Mouse (Mus musculus) forebrain, embryonic 15.5 days (tissue): ENCODE measurements at regions not wholly inside any gene's neighbourhood (a gene's known extent, or its start where the extent isn't known, plus 50 kb on each side); places are given as distances from the start of the nearest gene placed in this dataset.

Experiments used
- ATAC-seq: fragments of 200-750 bp; cut with Nextera tagmentation; replicated peaks from 2 replicates; pipeline ENCODE4 v1.8.0; 2017; ENCODE audit warnings: mild to moderate bottlenecking, moderate TSS enrichment, moderate library complexity
- H3K27ac ChIP-seq: fragments of 300-500 bp; sonication (generic); replicated peaks from 2 replicates; pipeline ENCODE4 v1.5.1; 2015; ENCODE audit warnings: mild to moderate bottlenecking, inconsistent platforms
- H3K27me3 ChIP-seq: fragments of 300-500 bp; sonication (generic); 2 replicates; pipeline ENCODE4 v1.6.1; 2015; ENCODE audit warnings: inconsistent platforms
- H3K36me3 ChIP-seq: fragments of 300-500 bp; sonication (generic); 2 replicates; pipeline ENCODE4 v1.6.1; 2015; ENCODE audit warnings: mild to moderate bottlenecking, inconsistent platforms
- H3K4me1 ChIP-seq: fragments of 300-500 bp; sonication (generic); 2 replicates; pipeline ENCODE4 v1.6.1; 2015; ENCODE audit warnings: inconsistent platforms
- H3K4me2 ChIP-seq: fragments of 300-500 bp; sonication (generic); replicated peaks from 2 replicates; pipeline ENCODE4 v1.6.1; 2015; ENCODE audit warnings: mild to moderate bottlenecking, inconsistent platforms
- H3K4me3 ChIP-seq: fragments of 300-500 bp; sonication (generic); 2 replicates; pipeline ENCODE4 v1.5.1; 2015; ENCODE audit warnings: mild to moderate bottlenecking, inconsistent platforms
- H3K9ac ChIP-seq: fragments of 300-500 bp; sonication (generic); replicated peaks from 2 replicates; pipeline ENCODE4 v1.6.1; 2015; ENCODE audit warnings: mild to moderate bottlenecking, inconsistent platforms
- H3K9me3 ChIP-seq: fragments of 300-500 bp; sonication (generic); 2 replicates; pipeline ENCODE4 v1.6.1; 2016; ENCODE audit warnings: inconsistent platforms
- WGBS: fragments of 180-500 bp; shearing (Covaris S2); methylation state at CpG from one replicate; pipeline ENCODE4 v1.1.7; 2015; ENCODE audit warnings: mixed read lengths; 5-methylcytosine and 5-hydroxymethylcytosine counted together

GRCm38 (mm10) chr7:37333451-37333850 is 440.0 kb downstream of the Zfp536 start:
- H3K4me2 ChIP-seq = no peak overlapping the region
- H3K9me3 ChIP-seq = no peaks in the 10 kb centered on the region
- no peak overlapping the region for H3K9ac ChIP-seq
- no peaks in the 10 kb centered on the region for H3K27me3 ChIP-seq
- no peak for ATAC-seq
- H3K36me3 ChIP-seq = no peaks in the 10 kb centered on the region
- no peak overlapping the region for H3K27ac ChIP-seq
- no peak overlapping the region for H3K4me3 ChIP-seq
- 82% methylated on average over 16 of the region's 16 CpGs for WGBS
- H3K4me1 ChIP-seq = peaks cover 30% of the 10 kb centered on the region

GRCm38 (mm10) chr7:37335212-37335611 is 438.2 kb downstream of the Zfp536 start:
- Histone ChIP-seq H3K4me2 (no peak overlapping the region), H3K27ac (no peak overlapping the region), H3K4me1 (peaks cover 35% of the 10 kb centered on the region), H3K9ac (no peak overlapping the region), H3K9me3 (no peaks in the 10 kb centered on the region), H3K27me3 (no peaks in the 10 kb centered on the region), H3K4me3 (no peak overlapping the region), H3K36me3 (no peaks in the 10 kb centered on the region)
- 51% methylated on average over 7 of the region's 7 CpGs for WGBS
- no peak for ATAC-seq

- Histone ChIP-seq H3K4me3 (peak overlapping the region; percentile 37), H3K27ac (peak overlapping the region; percentile 87), H3K4me1 (peaks cover 35% of the 10 kb centered on the region), H3K9me3 (no peaks in the 10 kb centered on the region), H3K9ac (peak overlapping the region; percentile 40), H3K36me3 (no peaks in the 10 kb centered on the region), H3K4me2 (peak overlapping the region; percentile 64), H3K27me3 (no peaks in the 10 kb centered on the region)
- 2% methylated on average over 12 of the region's 12 CpGs for WGBS
- no peak; the same call in 1 of the 2 replicates for ATAC-seq
Observed at GRCm38 (mm10) chr7:37336171-37336850, 437.1 kb downstream of the Zfp536 start.

- Histone ChIP-seq H3K27me3 (no peaks in the 10 kb centered on the region), H3K9ac (peak overlapping the region; percentile 40), H3K36me3 (no peaks in the 10 kb centered on the region), H3K4me1 (peaks cover 35% of the 10 kb centered on the region), H3K9me3 (no peaks in the 10 kb centered on the region), H3K4me3 (peak overlapping the region; percentile 37), H3K4me2 (peak overlapping the region; percentile 64), H3K27ac (peak overlapping the region; percentile 87)
- ATAC-seq = peak; percentile 80
- under 1% methylated on average over 28 of the region's 28 CpGs for WGBS
Observed at GRCm38 (mm10) chr7:37336851-37337531, 436.4 kb downstream of the Zfp536 start.

- Histone ChIP-seq H3K9ac (peak overlapping the region; percentile 18; the same call in 1 of the 2 replicates), H3K4me2 (peak overlapping the region; percentile 64), H3K4me1 (peaks cover 42% of the 10 kb centered on the region), H3K27me3 (no peaks in the 10 kb centered on the region), H3K36me3 (no peaks in the 10 kb centered on the region), H3K27ac (peak overlapping the region; percentile 87), H3K4me3 (0 out of 2 replicates have a peak overlapping the region, but pooled peaks have one; percentile 37), H3K9me3 (no peaks in the 10 kb centered on the region)
- 31% methylated on average over 11 of the region's 11 CpGs for whole genome bisulfite sequencing
- ATAC-seq = 0 out of 2 replicates have a peak, but pooled peaks have one; percentile 21
Observed at GRCm38 (mm10) chr7:37337616-37338015, 435.8 kb downstream of the Zfp536 start.

- no peaks in the 10 kb centered on the region for H3K27me3 ChIP-seq
- no peaks in the 10 kb centered on the region for H3K9me3 ChIP-seq
- no peaks in the 10 kb centered on the region for H3K36me3 ChIP-seq
- WGBS = 11% methylated on average over 11 of the region's 11 CpGs
- no peak for ATAC-seq
- H3K4me3 ChIP-seq = 0 out of 2 replicates have a peak overlapping the region, but pooled peaks have one; percentile 37
- peak overlapping the region; percentile 87 for H3K27ac ChIP-seq
- H3K4me2 ChIP-seq = peak overlapping the region; percentile 64
- peaks cover 46% of the 10 kb centered on the region for H3K4me1 ChIP-seq
- H3K9ac ChIP-seq = no peak overlapping the region
Observed at GRCm38 (mm10) chr7:37338067-37338501, 435.4 kb downstream of the Zfp536 start.

GRCm38 (mm10) chr7:37342613-37343012 is 430.8 kb downstream of the Zfp536 start:
- Histone ChIP-seq H3K4me2 (peak overlapping the region; percentile 78), H3K27me3 (no peaks in the 10 kb centered on the region), H3K4me3 (peak overlapping the region; percentile 39), H3K27ac (no peak overlapping the region), H3K9ac (peak overlapping the region; percentile 51; the same call in 1 of the 2 replicates), H3K9me3 (no peaks in the 10 kb centered on the region), H3K36me3 (no peaks in the 10 kb centered on the region), H3K4me1 (peaks cover 40% of the 10 kb centered on the region)
- WGBS = 14% methylated on average over 11 of the region's 11 CpGs
- ATAC-seq = no peak

- no peaks in the 10 kb centered on the region for H3K36me3 ChIP-seq
- peak overlapping the region; percentile 46 for H3K27ac ChIP-seq
- no peaks in the 10 kb centered on the region for H3K27me3 ChIP-seq
- peak overlapping the region; percentile 51 for H3K9ac ChIP-seq
- 11% methylated on average over 23 of the region's 23 CpGs for WGBS
- ATAC-seq = 0 out of 2 replicates have a peak, but pooled peaks have one; percentile 20
- H3K4me2 ChIP-seq = peak overlapping the region; percentile 78
- H3K4me1 ChIP-seq = peaks cover 35% of the 10 kb centered on the region
- H3K4me3 ChIP-seq = peak overlapping the region; percentile 39
- no peaks in the 10 kb centered on the region for H3K9me3 ChIP-seq
Observed at GRCm38 (mm10) chr7:37343021-37343593, 430.3 kb downstream of the Zfp536 start.

GRCm38 (mm10) chr7:37343691-37344233 is 429.7 kb downstream of the Zfp536 start:
- Histone ChIP-seq H3K4me1 (peaks cover 29% of the 10 kb centered on the region), H3K4me2 (peak overlapping the region; percentile 78), H3K4me3 (no peak overlapping the region), H3K27ac (no peak overlapping the region), H3K36me3 (no peaks in the 10 kb centered on the region), H3K27me3 (no peaks in the 10 kb centered on the region), H3K9me3 (no peaks in the 10 kb centered on the region), H3K9ac (no peak overlapping the region; the same call in 1 of the 2 replicates)
- 0 out of 2 replicates have a peak, but pooled peaks have one; percentile 26 for ATAC-seq
- WGBS = 14% methylated on average over 18 of the region's 18 CpGs

GRCm38 (mm10) chr7:37346041-37346440 is 427.4 kb downstream of the Zfp536 start:
- no peak overlapping the region for H3K27ac ChIP-seq
- H3K4me1 ChIP-seq = peaks cover 26% of the 10 kb centered on the region
- 3% methylated on average over 10 of the region's 10 CpGs for WGBS
- no peaks in the 10 kb centered on the region for H3K27me3 ChIP-seq
- no peak overlapping the region for H3K4me3 ChIP-seq
- no peaks in the 10 kb centered on the region for H3K9me3 ChIP-seq
- H3K9ac ChIP-seq = no peak overlapping the region
- H3K36me3 ChIP-seq = no peaks in the 10 kb centered on the region
- H3K4me2 ChIP-seq = no peak overlapping the region
- ATAC-seq = peak; percentile 34

GRCm38 (mm10) chr7:37357647-37358395 is 415.6 kb downstream of the Zfp536 start:
- Histone ChIP-seq H3K27me3 (no peaks in the 10 kb centered on the region), H3K27ac (no peak overlapping the region), H3K9ac (no peak overlapping the region), H3K4me1 (peaks cover 13% of the 10 kb centered on the region), H3K9me3 (no peaks in the 10 kb centered on the region), H3K4me2 (peak overlapping the region; percentile 27; the same call in 1 of the 2 replicates), H3K4me3 (no peak overlapping the region), H3K36me3 (no peaks in the 10 kb centered on the region)
- ATAC-seq = peak; percentile 49
- WGBS = 20% methylated on average over 20 of the region's 21 CpGs
